Mouse (Mus musculus) brain, embryonic 14.5 days (tissue): ENCODE measurements around the gene Gm1604a. TPM values are rescaled to one million over a fixed set of nuclear protein-coding genes. Genes with fewer than 3 reads are reported as not detected.
"Not testable (repeated sequence)": the region's sequence is repeated elsewhere in the genome, so short reads cannot be mapped to it uniquely, and the experiment has no call there.

Experiments used
- DNase-seq: peaks from one replicate; pipeline ENCODE4 v3.0.0-alpha.2; 2011; ENCODE audit warnings: low read depth
- CTCF ChIP-seq: fragments of 200-500 bp; IDR thresholded peaks from 2 replicates; pipeline ENCODE4 v1.5.1; 2012; ENCODE audit warnings: inconsistent platforms, mild to moderate bottlenecking, moderate library complexity, borderline replicate concordance; ENCODE audit not compliant: insufficient read depth, insufficient read length; ENCODE audit errors: extremely low read depth
- polyA plus RNA-seq: library from polyadenylated mRNA; depleted of rRNA; stranded (reverse); fragments of >200 nt; gene quantifications from 2 replicates; pipeline ENCODE4 v1.2.3, GENCODE M21; 2012

The Gm1604a gene
- polyA plus RNA-seq, 1 experiment, result not detected

GRCm38 (mm10) chr17:7033192-7034166 is 8.1 kb downstream of the Gm1604a start:
- not testable (repeated sequence) for DNase-seq

GRCm38 (mm10) chr17:7068997-7069539 is 43.7 kb downstream of the Gm1604a start:
- peak; percentile 39 for DNase-seq

GRCm38 (mm10) chr17:7069561-7070240 is 44.3 kb downstream of the Gm1604a start:
- DNase-seq, result peak; percentile 53

GRCm38 (mm10) chr17:7074494-7074893 is 49.1 kb downstream of the Gm1604a start:
- TF ChIP-seq CTCF, result peak; percentile 26; the same call in 1 of the 2 replicates
- DNase-seq, result peak; percentile 40

- DNase-seq, result not testable (repeated sequence)
Measured at GRCm38 (mm10) chr17:7075519-7075918, 50.2 kb downstream of the Gm1604a start.

GRCm38 (mm10) chr17:7079558-7079957 is 54.2 kb downstream of the Gm1604a start:
- not testable (repeated sequence) for DNase-seq

GRCm38 (mm10) chr17:7084523-7084922 is 59.2 kb downstream of the Gm1604a start:
- not testable (repeated sequence) for DNase-seq

GRCm38 (mm10) chr17:7085469-7086168 is 60.3 kb downstream of the Gm1604a start:
- DNase-seq, result not testable (repeated sequence)

GRCm38 (mm10) chr17:7086836-7087235 is 61.5 kb downstream of the Gm1604a start:
- not testable (repeated sequence) for DNase-seq

GRCm38 (mm10) chr17:7097835-7098519 is 72.6 kb downstream of the Gm1604a start:
- DNase-seq, result not testable (repeated sequence)

- DNase-seq, result not testable (repeated sequence)
Measured at GRCm38 (mm10) chr17:7099096-7099495, 73.7 kb downstream of the Gm1604a start.

- DNase-seq, result not testable (repeated sequence)
Measured at GRCm38 (mm10) chr17:7102945-7103344, 77.6 kb downstream of the Gm1604a start.

- not testable (repeated sequence) for DNase-seq
Measured at GRCm38 (mm10) chr17:7111658-7112057, 86.3 kb downstream of the Gm1604a start.

- not testable (repeated sequence) for DNase-seq
Measured at GRCm38 (mm10) chr17:7116265-7116664, 90.9 kb downstream of the Gm1604a start.

- not testable (repeated sequence) for DNase-seq
Measured at GRCm38 (mm10) chr17:7120835-7121234, 95.5 kb downstream of the Gm1604a start.

GRCm38 (mm10) chr17:7122554-7122953 is 97.2 kb downstream of the Gm1604a start:
- DNase-seq, result not testable (repeated sequence)

- DNase-seq, result not testable (repeated sequence)
Measured at GRCm38 (mm10) chr17:7126475-7126874, 101.1 kb downstream of the Gm1604a start.

GRCm38 (mm10) chr17:7134002-7134401 is 108.6 kb downstream of the Gm1604a start:
- not testable (repeated sequence) for DNase-seq

GRCm38 (mm10) chr17:7135277-7135676 is 109.9 kb downstream of the Gm1604a start:
- DNase-seq, result not testable (repeated sequence)
